Mouse (Mus musculus) myocyte (in vitro differentiated cells): Measurements from ENCODE around the gene Cse1l.

Source experiments
- CEBPB ChIP-seq: IDR thresholded peaks from 2 replicates; pipeline ENCODE4 v1.6.1; 2011; ENCODE audit warnings: mild to moderate bottlenecking, moderate library complexity; ENCODE audit not compliant: poor library complexity, insufficient read depth, severe bottlenecking
- E2F4 ChIP-seq: IDR thresholded peaks from one replicate; pipeline ENCODE4 v1.6.1; 2011; ENCODE audit warnings: mild to moderate bottlenecking, control low read depth, moderate library complexity; ENCODE audit not compliant: insufficient read depth
- MAX ChIP-seq: IDR thresholded peaks from one replicate; pipeline ENCODE4 v1.6.1; 2011; ENCODE audit warnings: low read depth, mild to moderate bottlenecking, control low read depth
- MYOD1 ChIP-seq, 3 experiments: IDR thresholded peaks; one replicate each; pipeline ENCODE4 v1.6.1; 2011; ENCODE audit warnings: control low read depth in 2 of 3, low read depth in 2 of 3, mild to moderate bottlenecking in 2 of 3, moderate library complexity in 1 of 3; ENCODE audit not compliant: insufficient read length in 2 of 3, control insufficient read depth in 1 of 3
- MYOG ChIP-seq, 3 experiments: IDR thresholded peaks; one replicate each; pipeline ENCODE4 v1.6.1; 2011; ENCODE audit warnings: control low read depth in 2 of 3, low read depth in 2 of 3, mild to moderate bottlenecking in 2 of 3; ENCODE audit not compliant: insufficient read length in 2 of 3, control insufficient read depth in 1 of 3, insufficient read depth in 1 of 3
- POLR2A ChIP-seq: IDR thresholded peaks from one replicate; pipeline ENCODE4 v1.6.1; 2011; ENCODE audit warnings: low read depth, mild to moderate bottlenecking, control low read depth, moderate library complexity; ENCODE audit not compliant: insufficient read length
- POLR2AphosphoS2 ChIP-seq: IDR thresholded peaks from one replicate; pipeline ENCODE4 v1.6.1; 2011; ENCODE audit warnings: low read depth, control low read depth; ENCODE audit not compliant: insufficient read length
- REST ChIP-seq: IDR thresholded peaks from one replicate; pipeline ENCODE4 v1.6.1; 2011; ENCODE audit warnings: mild to moderate bottlenecking, control low read depth, moderate library complexity; ENCODE audit not compliant: insufficient read depth, insufficient read length
- SRF ChIP-seq: IDR thresholded peaks from one replicate; pipeline ENCODE4 v1.6.1; 2011; ENCODE audit warnings: low read depth; ENCODE audit not compliant: control insufficient read depth, insufficient read length
- TCF12 ChIP-seq: IDR thresholded peaks from one replicate; pipeline ENCODE4 v1.6.1; 2011; ENCODE audit warnings: mild to moderate bottlenecking, control low read depth; ENCODE audit not compliant: poor library complexity, insufficient read depth, severe bottlenecking
- TCF3 ChIP-seq: IDR thresholded peaks from one replicate; pipeline ENCODE4 v1.6.1; 2011; ENCODE audit warnings: low read depth, control low read depth; ENCODE audit not compliant: insufficient read length
- USF1 ChIP-seq: IDR thresholded peaks from one replicate; pipeline ENCODE4 v1.6.1; 2011; ENCODE audit warnings: low read depth, mild to moderate bottlenecking, control low read depth, moderate library complexity

DNA sequence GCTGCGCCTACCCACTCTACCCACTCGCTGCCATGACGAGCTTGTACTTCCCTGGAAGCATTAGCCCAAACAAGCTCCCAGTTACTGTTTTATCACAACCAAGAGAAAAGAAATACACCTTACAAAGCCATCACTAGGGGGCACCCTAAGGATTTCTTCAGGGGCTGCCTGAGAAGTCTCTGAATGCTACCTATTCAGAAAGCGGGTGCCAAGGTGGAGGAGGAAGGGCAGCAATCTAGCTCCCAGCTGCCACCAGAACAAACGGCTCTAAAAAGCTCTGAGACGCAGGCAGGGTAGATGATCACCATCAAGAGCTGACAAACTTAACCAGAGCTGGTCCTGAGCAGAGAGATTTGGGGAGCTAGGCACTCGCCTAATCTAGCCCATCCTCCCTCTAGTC is 51.0 kb downstream of the Cse1l start:
- TF ChIP-seq TCF12, result no peak
- TF ChIP-seq MAX, result no peak
- no peak for TF ChIP-seq POLR2A
- no peak for TF ChIP-seq USF1
- no peak for TF ChIP-seq CEBPB
- TF ChIP-seq SRF, result no peak
- no peak for TF ChIP-seq POLR2AphosphoS2
- no peak for TF ChIP-seq E2F4
- TF ChIP-seq MYOG (IDR thresholded peaks at IDR 0.05; ENCODE audit: control insufficient read depth in 1 of 3, insufficient read depth in 1 of 3, insufficient read length in 2 of 3, low read depth in 2 of 3), result no peak
- no peak for TF ChIP-seq MYOD1 (IDR thresholded peaks at IDR 0.05; ENCODE audit: control insufficient read depth in 1 of 3, insufficient read length in 2 of 3, low read depth in 2 of 3)
- no peak for TF ChIP-seq TCF3
- TF ChIP-seq REST, result no peak
